Mouse (Mus musculus) heart, adult 2 months (tissue): ENCODE measurements around the gene Ubqln1.

Source experiments
- CTCF ChIP-seq: fragments of 200-600 bp; IDR thresholded peaks from 2 replicates; pipeline ENCODE4 v1.8.1; 2022; ENCODE audit warnings: antibody characterized with exemption, mild to moderate bottlenecking, moderate library complexity
- POLR2A ChIP-seq: fragments of 200-500 bp; IDR thresholded peaks from 2 replicates; pipeline ENCODE4 v1.6.1; 2011; ENCODE audit warnings: mild to moderate bottlenecking, low read depth, low read length, control low read depth; ENCODE audit not compliant: insufficient read depth

- no peak for TF ChIP-seq CTCF
- TF ChIP-seq POLR2A, result no peak
These were observed 23.9 kb downstream of the Ubqln1 start for GRCm38 (mm10) chr13:58191516-58191915.
